Mouse (Mus musculus) embryonic facial prominence, embryonic 14.5 days (tissue): ENCODE results near the gene Chst15. TPM values are rescaled to one million over a fixed set of nuclear protein-coding genes. Genes with fewer than 3 reads are reported as not detected.

Source experiments
- ATAC-seq: fragments of 200-750 bp; cut with Nextera tagmentation; 2 replicates; pipeline ENCODE4 v1.8.0; 2017; ENCODE audit warnings: low read depth, moderate number of reproducible peaks, moderate TSS enrichment
- DNase-seq: peaks from one replicate; pipeline ENCODE4 v3.0.0-alpha.2; 2015; ENCODE audit warnings: low spot score
- H3K27ac ChIP-seq: fragments of 300-500 bp; sonication (generic); replicated peaks from 2 replicates; pipeline ENCODE4 v1.5.1; 2014; ENCODE audit warnings: low read depth, mild to moderate bottlenecking, low read length, moderate library complexity
- H3K27me3 ChIP-seq: fragments of 300-500 bp; sonication (generic); replicated peaks from 2 replicates; pipeline ENCODE4 v1.6.1; 2014; ENCODE audit warnings: low read length; ENCODE audit not compliant: control insufficient read depth, insufficient read depth
- H3K36me3 ChIP-seq: fragments of 300-500 bp; sonication (generic); 2 replicates; pipeline ENCODE4 v1.6.1; 2014; ENCODE audit warnings: low read length, mixed read lengths; ENCODE audit not compliant: control insufficient read depth, insufficient read depth
- H3K4me1 ChIP-seq: fragments of 300-500 bp; sonication (generic); 2 replicates; pipeline ENCODE4 v1.6.1; 2014; ENCODE audit warnings: antibody characterized with exemption, low read length; ENCODE audit not compliant: control insufficient read depth, insufficient read depth
- H3K4me2 ChIP-seq: fragments of 300-500 bp; sonication (generic); 2 replicates; pipeline ENCODE4 v1.6.1; 2014; ENCODE audit warnings: low read depth, mild to moderate bottlenecking, low read length, moderate library complexity, mixed read lengths
- H3K4me3 ChIP-seq: fragments of 300-500 bp; sonication (generic); 2 replicates; pipeline ENCODE4 v1.5.1; 2014; ENCODE audit warnings: low read depth, mild to moderate bottlenecking, low read length
- H3K9ac ChIP-seq: fragments of 300-500 bp; sonication (generic); 2 replicates; pipeline ENCODE4 v1.6.1; 2014; ENCODE audit warnings: low read depth, mild to moderate bottlenecking, low read length, moderate library complexity, mixed read lengths
- H3K9me3 ChIP-seq: fragments of 300-500 bp; sonication (generic); 2 replicates; pipeline ENCODE4 v1.6.1; 2016; ENCODE audit warnings: low read length; ENCODE audit not compliant: control insufficient read depth
- WGBS: fragments of 180-500 bp; shearing (Covaris S2); extraction: QIAGEN DNeasy Blood & Tissue Kit; methylation state at CpG from one replicate; pipeline ENCODE4 v1.1.7; 2014; 5-methylcytosine and 5-hydroxymethylcytosine counted together
- polyA plus RNA-seq: library from polyadenylated mRNA; unstranded; fragments of >200 nt; fragmentation: Nextera tagmentation; extraction: Ambion mirVana; gene quantifications from 2 replicates; pipeline ENCODE4 v1.2.1, GENCODE M21; 2014

Chst15 gene
- polyA plus RNA-seq, 1 experiment from 2014 or later = 14.2 TPM

DNA sequence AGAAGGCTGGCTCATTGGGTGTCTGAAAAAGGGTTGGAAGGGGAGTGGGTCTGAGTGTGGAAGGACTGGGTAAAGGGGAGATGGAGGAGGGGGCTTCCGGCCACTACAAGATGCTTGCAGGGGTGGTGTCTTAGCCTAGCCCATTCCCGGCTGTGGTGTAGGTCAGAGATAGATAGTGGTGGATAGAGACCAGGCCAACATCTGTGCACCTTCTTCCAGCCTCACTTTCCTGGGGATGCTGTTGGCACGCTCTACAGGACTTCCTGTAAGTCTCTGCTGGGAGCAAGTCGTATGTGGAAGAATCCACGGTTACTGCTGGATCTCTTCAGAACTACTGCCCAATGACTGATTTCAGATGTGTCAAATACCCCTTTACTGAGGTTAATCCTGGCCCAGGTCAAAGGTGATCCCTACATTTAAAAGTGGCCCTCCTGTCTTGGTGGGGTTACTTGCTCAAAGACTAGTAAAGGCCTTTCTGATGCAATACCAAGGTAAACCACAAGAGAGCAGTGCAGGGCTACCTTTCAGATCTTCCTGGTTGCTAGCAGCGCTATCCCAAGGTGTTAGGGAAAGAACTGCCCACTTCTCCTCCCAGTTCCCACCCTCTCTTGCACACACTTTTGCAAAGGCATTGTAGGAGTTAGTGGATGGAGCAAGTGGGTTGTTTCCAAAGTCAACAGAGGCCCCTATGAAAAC is 90.5 kb downstream of the Chst15 start:
- H3K27ac ChIP-seq = no peak overlapping the region
- no peak overlapping the region; the same call in 1 of the 2 replicates for H3K9ac ChIP-seq
- WGBS = 59% methylated on average over 6 of the region's 6 CpGs
- peak; percentile 74 for ATAC-seq
- H3K9me3 ChIP-seq = no peaks in the 10 kb centered on the region
- no peaks in the 10 kb centered on the region for H3K36me3 ChIP-seq
- no peak overlapping the region for H3K4me2 ChIP-seq
- H3K27me3 ChIP-seq = no peaks in the 10 kb centered on the region
- 0 out of 2 replicates have a peak, but pooled peaks cover 4% of the 10 kb centered on the region for H3K4me1 ChIP-seq
- peak; percentile 87 for DNase-seq
- no peak overlapping the region for H3K4me3 ChIP-seq

DNA sequence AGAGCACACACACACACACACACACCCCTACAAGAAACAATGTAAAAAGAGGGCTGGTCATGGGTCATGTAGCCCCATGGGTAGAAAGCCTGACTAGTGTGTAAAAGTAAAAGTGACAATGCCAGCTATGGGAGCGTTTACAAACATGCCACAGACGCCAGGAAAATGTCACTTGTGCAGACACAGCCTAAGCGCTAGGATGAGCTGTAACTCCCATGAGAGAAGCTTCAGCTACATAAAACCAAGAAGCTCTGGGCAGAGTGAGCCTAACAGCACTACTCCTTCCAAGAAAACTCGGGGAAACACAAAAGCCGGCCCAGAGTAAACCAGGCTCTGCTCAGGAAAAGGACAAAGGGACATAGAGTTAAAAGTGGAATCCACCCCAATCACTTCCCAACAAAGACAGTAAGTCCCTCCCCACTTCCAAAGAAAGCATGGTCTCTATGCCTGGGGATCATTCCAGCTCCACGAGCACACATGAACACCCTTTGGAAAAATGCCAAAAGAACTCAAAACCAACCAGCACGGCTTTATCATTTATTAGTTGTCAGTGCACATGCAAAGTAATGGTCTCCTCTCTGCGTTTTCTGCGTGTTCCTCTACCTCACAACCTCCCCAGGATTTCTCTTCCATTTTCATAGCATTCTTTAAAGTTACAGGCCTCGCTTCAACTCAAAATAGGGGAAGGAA is 93.4 kb downstream of the Chst15 start:
- DNase-seq (peak; percentile 66), ATAC-seq (no peak)
- H3K4me3 ChIP-seq = no peak overlapping the region
- no peak overlapping the region for H3K27ac ChIP-seq
- no peaks in the 10 kb centered on the region for H3K36me3 ChIP-seq
- WGBS = 44% methylated on average over 10 of the region's 10 CpGs
- H3K9ac ChIP-seq = no peak overlapping the region
- no peak overlapping the region for H3K4me2 ChIP-seq
- H3K9me3 ChIP-seq = no peaks in the 10 kb centered on the region
- no peaks in the 10 kb centered on the region for H3K27me3 ChIP-seq
- H3K4me1 ChIP-seq = 0 out of 2 replicates have a peak, but pooled peaks cover 4% of the 10 kb centered on the region

DNA sequence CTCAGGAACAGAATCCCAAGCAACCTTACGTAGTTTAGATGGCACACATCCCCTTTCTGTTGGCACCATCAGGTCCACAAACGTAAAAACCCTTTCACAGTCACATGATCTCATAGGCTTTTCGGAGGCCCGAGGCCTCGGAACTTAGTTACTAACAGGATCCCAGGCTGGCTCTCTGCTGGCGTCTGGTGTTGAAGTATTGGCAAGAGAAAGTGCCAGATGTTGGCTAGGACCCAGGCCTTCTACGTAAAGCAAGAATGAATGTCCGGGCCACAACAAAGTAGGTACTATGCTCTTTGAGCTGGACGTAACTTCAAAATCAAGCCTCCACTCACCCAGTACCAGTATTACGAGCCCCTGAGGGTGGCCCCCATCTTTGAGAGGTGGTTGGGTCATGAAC is 103.0 kb downstream of the Chst15 start:
- DNase-seq (no peak), ATAC-seq (no peak)
- Histone ChIP-seq H3K27me3 (no peaks in the 10 kb centered on the region), H3K9ac (no peak overlapping the region), H3K4me2 (no peak overlapping the region), H3K9me3 (no peaks in the 10 kb centered on the region), H3K4me3 (no peak overlapping the region), H3K36me3 (no peaks in the 10 kb centered on the region), H3K27ac (no peak overlapping the region), H3K4me1 (peaks cover 10% of the 10 kb centered on the region)
- WGBS = 60% methylated on average over 10 of the region's 10 CpGs

DNA sequence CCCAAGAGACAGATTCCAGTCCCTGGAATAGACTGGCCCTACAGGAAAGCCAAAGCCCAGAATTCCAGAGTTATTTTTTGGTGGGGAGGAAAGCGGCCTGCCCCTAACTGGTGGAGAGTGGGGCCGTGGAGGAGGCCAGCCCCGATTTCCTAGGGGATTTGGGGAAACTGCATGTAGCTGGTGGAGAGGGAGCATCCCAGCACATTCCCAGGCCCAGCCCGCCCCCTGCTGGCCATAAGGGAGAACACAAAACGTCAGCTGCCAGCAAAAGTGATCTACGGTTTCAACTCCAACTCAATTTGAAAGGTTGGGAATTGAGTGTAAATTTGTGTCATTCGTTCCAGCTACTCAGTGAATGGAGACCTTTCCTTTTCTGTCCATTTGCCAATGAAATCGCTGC is 103.6 kb downstream of the Chst15 start:
- no peak overlapping the region for H3K4me3 ChIP-seq
- H3K27ac ChIP-seq = no peak overlapping the region
- WGBS = 5% methylated on average over 8 of the region's 8 CpGs
- peak; percentile 78 for DNase-seq
- H3K27me3 ChIP-seq = no peaks in the 10 kb centered on the region; the same call in 1 of the 2 replicates
- H3K36me3 ChIP-seq = no peaks in the 10 kb centered on the region
- no peaks in the 10 kb centered on the region for H3K9me3 ChIP-seq
- peak; percentile 60; the same call in 1 of the 2 replicates for ATAC-seq
- H3K9ac ChIP-seq = no peak overlapping the region
- H3K4me1 ChIP-seq = peaks cover 10% of the 10 kb centered on the region
- no peak overlapping the region for H3K4me2 ChIP-seq

DNA sequence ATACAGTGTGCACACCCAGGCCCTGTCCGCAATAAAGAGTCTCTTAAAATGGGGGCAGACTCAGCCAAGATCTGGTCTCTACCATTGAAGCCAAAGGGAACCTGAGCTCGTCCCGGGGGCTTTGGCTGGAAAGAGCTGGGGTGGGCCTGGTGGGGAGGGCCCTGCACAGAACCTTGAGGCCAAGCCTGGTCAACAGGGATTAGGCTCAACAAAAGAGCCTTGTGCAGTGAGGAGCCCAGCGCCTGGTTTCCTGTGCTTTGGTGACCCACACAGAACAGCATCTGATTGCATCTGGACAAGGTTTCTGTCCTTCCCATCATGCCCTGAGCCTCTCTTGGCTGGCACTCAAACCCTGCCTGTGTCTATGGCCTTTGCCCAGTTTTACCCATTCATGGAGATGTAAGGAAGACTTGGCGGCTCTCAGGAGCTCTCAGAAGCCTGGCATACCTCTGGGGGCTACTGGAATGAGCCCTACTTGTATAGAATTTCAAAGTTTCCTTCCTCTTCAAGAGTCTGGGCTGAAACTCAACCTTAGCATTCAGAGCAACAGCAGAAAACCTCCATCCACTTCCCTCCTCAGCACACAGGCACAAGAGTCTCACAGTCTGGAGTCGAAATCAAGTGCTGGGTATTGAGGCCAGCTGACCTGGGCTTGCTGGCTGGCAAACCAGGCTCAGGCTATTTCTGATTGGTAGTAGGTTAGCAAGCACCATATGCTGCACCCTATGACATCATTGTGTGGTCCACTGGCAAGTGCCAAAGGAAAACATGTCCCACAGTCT is 104.9 kb downstream of the Chst15 start:
- no peaks in the 10 kb centered on the region for H3K9me3 ChIP-seq
- no peaks in the 10 kb centered on the region; the same call in 1 of the 2 replicates for H3K27me3 ChIP-seq
- WGBS = 44% methylated on average over 6 of the region's 6 CpGs
- H3K4me1 ChIP-seq = peaks cover 10% of the 10 kb centered on the region
- ATAC-seq (peak; percentile 50; the same call in 1 of the 2 replicates), DNase-seq (peak; percentile 83)
- H3K4me3 ChIP-seq = no peak overlapping the region
- H3K4me2 ChIP-seq = no peak overlapping the region
- H3K36me3 ChIP-seq = no peaks in the 10 kb centered on the region
- peak overlapping the region; percentile 36; the same call in 1 of the 2 replicates for H3K27ac ChIP-seq
- no peak overlapping the region for H3K9ac ChIP-seq

DNA sequence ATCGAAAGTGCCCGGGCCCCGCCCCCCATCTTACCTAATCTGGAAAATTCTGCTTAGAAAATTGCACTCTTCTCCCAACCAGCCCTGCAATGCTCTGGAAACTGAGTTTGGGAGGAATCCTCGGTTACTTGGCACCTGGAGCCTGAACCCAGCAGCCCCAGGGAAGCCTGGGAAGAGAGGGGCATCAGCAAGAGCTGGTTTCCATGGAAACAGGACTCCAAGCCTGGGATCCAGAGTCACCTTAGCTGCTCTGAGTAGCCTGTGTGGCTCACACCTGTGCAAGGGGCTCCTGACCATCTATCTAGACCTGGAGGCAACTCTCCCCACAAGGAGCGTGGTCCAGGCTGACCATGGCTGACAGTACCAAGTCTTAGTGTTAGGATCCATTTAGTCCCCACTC is 106.4 kb downstream of the Chst15 start:
- peaks cover 10% of the 10 kb centered on the region for H3K4me1 ChIP-seq
- H3K4me3 ChIP-seq = no peak overlapping the region
- no peak overlapping the region for H3K27ac ChIP-seq
- no peaks in the 10 kb centered on the region for H3K36me3 ChIP-seq
- DNase-seq (no peak), ATAC-seq (no peak)
- no peaks in the 10 kb centered on the region; the same call in 1 of the 2 replicates for H3K27me3 ChIP-seq
- no peak overlapping the region for H3K9ac ChIP-seq
- 82% methylated on average over 5 of the region's 5 CpGs for WGBS
- H3K4me2 ChIP-seq = no peak overlapping the region
- no peaks in the 10 kb centered on the region for H3K9me3 ChIP-seq

DNA sequence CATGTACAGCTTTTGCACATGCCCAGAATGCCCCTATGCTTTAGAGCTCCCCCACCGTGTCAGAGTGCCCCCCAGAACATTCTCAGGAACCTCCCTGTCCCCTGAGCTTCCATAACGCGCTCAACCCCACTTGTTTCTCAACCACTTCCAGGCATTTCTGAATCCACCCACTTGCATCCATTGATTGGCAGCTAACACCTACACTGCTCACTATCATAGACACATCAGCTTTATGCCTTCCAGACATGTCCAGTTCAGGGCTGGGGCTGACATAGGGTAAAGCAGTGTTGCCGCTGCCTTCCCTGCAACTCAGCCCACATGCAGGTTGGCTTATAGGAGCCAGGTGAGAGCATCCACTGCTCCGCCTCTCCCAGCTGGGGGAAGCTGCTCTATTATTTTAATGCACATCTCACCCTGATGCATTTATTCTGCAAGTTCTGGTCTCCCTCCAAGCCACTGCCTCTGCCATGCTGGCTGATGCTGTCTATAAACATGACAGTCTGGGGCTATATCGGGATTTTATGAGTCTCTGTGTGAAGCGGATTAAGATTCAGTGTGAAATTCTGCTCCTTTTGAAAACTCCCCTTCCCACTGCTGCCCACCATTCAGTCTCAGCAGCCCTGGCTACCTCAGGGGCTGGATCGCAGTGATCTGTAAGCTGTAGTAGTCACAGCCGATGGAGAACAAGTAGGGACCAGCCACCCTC is 107.9 kb downstream of the Chst15 start:
- Histone ChIP-seq H3K4me2 (no peak overlapping the region), H3K9ac (no peak overlapping the region), H3K36me3 (no peaks in the 10 kb centered on the region), H3K4me3 (no peak overlapping the region), H3K9me3 (no peaks in the 10 kb centered on the region), H3K27me3 (no peaks in the 10 kb centered on the region; the same call in 1 of the 2 replicates), H3K4me1 (peaks cover 20% of the 10 kb centered on the region), H3K27ac (no peak overlapping the region)
- 74% methylated on average over 9 of the region's 9 CpGs for WGBS
- no peak for ATAC-seq
- no peak for DNase-seq

DNA sequence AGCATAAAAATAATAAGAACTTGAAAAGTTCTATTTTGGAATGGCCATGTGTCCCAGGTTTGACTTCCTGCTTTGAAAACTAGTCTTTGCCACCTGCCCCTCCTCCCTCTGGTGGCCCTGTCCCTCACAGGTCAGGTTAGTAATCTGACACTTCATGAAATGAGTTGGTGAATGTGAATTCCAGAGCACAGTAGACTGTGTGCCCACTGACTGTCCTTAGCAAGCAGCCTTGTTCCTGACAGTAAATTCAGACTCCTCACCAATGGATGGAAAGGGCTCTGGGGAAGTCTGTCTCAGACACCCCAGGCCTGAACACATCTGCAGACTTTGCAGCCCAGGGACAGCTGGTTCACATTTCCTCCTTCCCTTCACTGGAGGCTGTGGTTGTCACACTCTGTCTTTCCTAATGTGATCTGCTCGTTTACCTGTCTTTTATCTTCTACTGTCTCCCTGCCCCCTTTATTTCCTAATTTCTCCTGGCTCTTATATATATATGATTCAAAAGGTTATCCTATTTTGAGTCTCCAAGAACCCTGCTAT is 112.9 kb downstream of the Chst15 start:
- Histone ChIP-seq H3K9me3 (no peaks in the 10 kb centered on the region), H3K4me2 (no peak overlapping the region), H3K9ac (no peak overlapping the region), H3K27me3 (no peaks in the 10 kb centered on the region; the same call in 1 of the 2 replicates), H3K4me1 (peaks cover 16% of the 10 kb centered on the region), H3K36me3 (no peaks in the 10 kb centered on the region), H3K4me3 (no peak overlapping the region), H3K27ac (no peak overlapping the region)
- 4% methylated on average over 1 of the region's 1 CpGs for WGBS
- ATAC-seq = no peak
- DNase-seq = no peak
